Mouse (Mus musculus) liver, postnatal 0 days (tissue): ENCODE data around the gene Synpr.

Experiments
- CTCF ChIP-seq: sonication (generic); IDR thresholded peaks from 2 replicates; pipeline ENCODE4 v1.5.1; 2016; ENCODE audit warnings: antibody characterized with exemption, low read depth
- EP300 ChIP-seq: IDR thresholded peaks from 2 replicates; pipeline ENCODE4 v1.6.1; 2016; ENCODE audit warnings: antibody characterized with exemption, low read depth, mild to moderate bottlenecking

DNA sequence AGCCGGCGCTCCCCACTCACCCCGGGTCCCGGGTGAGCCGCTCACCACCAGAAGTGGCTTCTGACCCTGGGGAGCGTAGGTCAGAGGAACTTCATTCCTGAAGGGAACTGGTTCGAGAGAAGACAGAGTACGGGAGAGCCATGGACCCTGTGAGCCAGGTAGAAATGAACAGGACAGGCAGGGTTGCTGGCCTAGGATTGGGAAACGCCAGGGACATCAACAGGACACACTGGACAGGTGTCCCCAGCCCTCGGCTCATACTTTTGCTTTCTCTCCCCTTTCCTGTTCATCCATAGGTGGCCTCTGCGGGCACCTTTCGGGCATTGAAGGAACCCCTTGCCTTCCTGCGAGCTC is 242 bp downstream of the Synpr start:
- TF ChIP-seq CTCF (no peak), EP300 (no peak)
